Mouse (Mus musculus) embryo, embryonic 9.5 days (tissue): ENCODE results near the gene Hnrnpab.

ENCODE experiments used
- DNase-seq: peaks from one replicate; pipeline ENCODE4 v3.0.0-alpha.2; 2017; ENCODE audit errors: extremely low spot score

Hnrnpab gene

GRCm38 (mm10) chr11:51565062-51565461, 41.6 kb downstream of the Hnrnpab start:
- DNase-seq, result no peak

- no peak for DNase-seq
Observed at GRCm38 (mm10) chr11:51563276-51563675, 43.4 kb downstream of the Hnrnpab start.

GRCm38 (mm10) chr11:51555066-51555465, 51.6 kb downstream of the Hnrnpab start:
- no peak for DNase-seq

- DNase-seq, result no peak
Observed at GRCm38 (mm10) chr11:51554590-51554989, 52.1 kb downstream of the Hnrnpab start.

DNA sequence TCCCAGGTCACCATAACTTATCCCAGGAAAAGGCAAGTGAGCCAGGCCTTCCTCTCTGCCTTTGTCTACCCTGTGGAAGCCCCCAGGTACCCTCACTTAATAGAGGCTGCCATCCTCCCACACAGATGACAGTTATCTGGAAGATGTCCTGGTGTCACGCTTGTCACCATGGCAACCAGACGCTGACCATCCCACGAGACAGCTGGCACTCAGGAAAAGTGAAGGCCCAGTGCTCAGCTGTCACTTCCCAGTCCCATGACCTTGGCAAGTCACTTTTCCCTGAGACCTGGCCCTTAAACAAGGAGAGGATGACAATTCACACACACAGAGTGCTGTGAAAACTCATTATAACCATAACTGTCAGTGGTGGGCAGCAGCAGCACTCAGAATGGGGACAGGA, 54.6 kb downstream of the Hnrnpab start:
- DNase-seq, result no peak

- no peak for DNase-seq
Observed at GRCm38 (mm10) chr11:51551253-51551652, 55.4 kb downstream of the Hnrnpab start.
